Mouse (Mus musculus) cerebellum, adult 2 months (tissue): ENCODE measurements at regions not wholly inside any gene's neighbourhood (a gene's known extent, or its start where the extent isn't known, plus 50 kb on each side); places are given as distances from the start of the nearest gene placed in this dataset.

Source experiments
- CTCF ChIP-seq: fragments of 200-500 bp; IDR thresholded peaks from 2 replicates; pipeline ENCODE4 v1.5.1; 2011; ENCODE audit warnings: low read depth, mild to moderate bottlenecking, control low read depth, low read length, moderate library complexity, borderline replicate concordance; ENCODE audit not compliant: insufficient read depth
- POLR2A ChIP-seq: fragments of 200-500 bp; IDR thresholded peaks from 2 replicates; pipeline ENCODE4 v1.6.1; 2011; ENCODE audit warnings: low read length, control low read depth, borderline replicate concordance; ENCODE audit not compliant: insufficient read depth

- TF ChIP-seq CTCF (no peak), POLR2A (no peak)
Measured at GRCm38 (mm10) chr4:99389428-99389827, 93.7 kb downstream of the Gm12689 start.
